Mouse (Mus musculus): ENCODE results near the gene Abi1. TPM values are rescaled to one million over a fixed set of nuclear protein-coding genes. Genes with fewer than 3 reads are reported as not detected.
"Not testable (repeated sequence)": the region's sequence is repeated elsewhere in the genome, so short reads cannot be mapped to it uniquely, and the experiment has no call there.

Abi1 gene
- polyA plus RNA-seq, 1 experiment from 2014 or later, result 45.7 TPM

GRCm38 (mm10) chr2:23052523-23052922 is 12.5 kb upstream of the Abi1 start:
- ATAC-seq (ENCODE audit: low FRiP score, low read depth), result no peak
- 74% methylated on average over 6 of the region's 6 CpGs for WGBS
- H3K4me3 ChIP-seq, result no peak overlapping the region

GRCm38 (mm10) chr2:23051890-23052289 is 11.8 kb upstream of the Abi1 start:
- no peak overlapping the region for H3K9ac ChIP-seq (replicated peaks)
- H3K4me3 ChIP-seq, result no peak overlapping the region
- no peaks in the 10 kb centered on the region for H3K27me3 ChIP-seq
- no peaks in the 10 kb centered on the region for H3K9me3 ChIP-seq
- no peak for ATAC-seq (ENCODE audit: low FRiP score, low read depth)
- H3K36me3 ChIP-seq, result no peaks in the 10 kb centered on the region
- H3K4me1 ChIP-seq, result no peaks in the 10 kb centered on the region
- no peak overlapping the region for H3K4me2 ChIP-seq (replicated peaks)
- H3K27ac ChIP-seq (replicated peaks), result no peak overlapping the region
- 87% methylated on average over 2 of the region's 2 CpGs for WGBS

More at GRCm38 (mm10) chr2:23052523-23052922, 12.5 kb upstream of the Abi1 start:
- Histone ChIP-seq H3K27me3 (no peaks in the 10 kb centered on the region), H3K9me3 (no peaks in the 10 kb centered on the region), H3K4me1 (no peaks in the 10 kb centered on the region), H3K9ac (replicated peaks) (no peak overlapping the region), H3K36me3 (no peaks in the 10 kb centered on the region), H3K27ac (replicated peaks) (no peak overlapping the region), H3K4me2 (replicated peaks) (no peak overlapping the region)

GRCm38 (mm10) chr2:23048006-23048405 is 8.0 kb upstream of the Abi1 start:
- no peak for ATAC-seq (ENCODE audit: low FRiP score, low read depth)
- Histone ChIP-seq H3K4me3 (no peak overlapping the region), H3K36me3 (no peaks in the 10 kb centered on the region), H3K9ac (replicated peaks) (no peak overlapping the region), H3K27me3 (no peaks in the 10 kb centered on the region), H3K9me3 (no peaks in the 10 kb centered on the region), H3K4me1 (no peaks in the 10 kb centered on the region), H3K27ac (replicated peaks) (no peak overlapping the region), H3K4me2 (replicated peaks) (no peak overlapping the region)

GRCm38 (mm10) chr2:23045703-23046102 is 5.7 kb upstream of the Abi1 start:
- no peak for ATAC-seq (ENCODE audit: low FRiP score, low read depth)
- Histone ChIP-seq H3K36me3 (no peaks in the 10 kb centered on the region), H3K27me3 (no peaks in the 10 kb centered on the region), H3K4me2 (replicated peaks) (no peak overlapping the region), H3K27ac (replicated peaks) (no peak overlapping the region), H3K4me3 (no peak overlapping the region), H3K4me1 (no peaks in the 10 kb centered on the region), H3K9me3 (no peaks in the 10 kb centered on the region), H3K9ac (replicated peaks) (no peak overlapping the region)
- 52% methylated on average over 1 of the region's 1 CpGs for WGBS

GRCm38 (mm10) chr2:23042189-23042588 is 2.1 kb upstream of the Abi1 start:
- no peak overlapping the region for H3K27ac ChIP-seq (replicated peaks)
- H3K27me3 ChIP-seq, result no peaks in the 10 kb centered on the region
- no peaks in the 10 kb centered on the region for H3K9me3 ChIP-seq
- no peak overlapping the region for H3K4me3 ChIP-seq
- no peaks in the 10 kb centered on the region for H3K36me3 ChIP-seq
- no peak overlapping the region for H3K4me2 ChIP-seq (replicated peaks)
- H3K9ac ChIP-seq (replicated peaks), result no peak overlapping the region
- peaks cover 8% of the 10 kb centered on the region for H3K4me1 ChIP-seq
- no peak for ATAC-seq (ENCODE audit: low FRiP score, low read depth)
- WGBS, result 92% methylated on average over 3 of the region's 3 CpGs

- peaks cover 15% of the 10 kb centered on the region for H3K4me1 ChIP-seq
- ATAC-seq (ENCODE audit: low FRiP score, low read depth), result no peak
- no peaks in the 10 kb centered on the region for H3K27me3 ChIP-seq
- H3K27ac ChIP-seq (replicated peaks), result no peak overlapping the region
- H3K36me3 ChIP-seq, result no peaks in the 10 kb centered on the region
- WGBS, result 88% methylated on average over 4 of the region's 4 CpGs
- H3K4me2 ChIP-seq (replicated peaks), result no peak overlapping the region
- no peaks in the 10 kb centered on the region for H3K9me3 ChIP-seq
- no peak overlapping the region for H3K9ac ChIP-seq (replicated peaks)
- no peak overlapping the region for H3K4me3 ChIP-seq
These were observed 1.4 kb upstream of the Abi1 start for GRCm38 (mm10) chr2:23041457-23041856.

GRCm38 (mm10) chr2:23040690-23041089 is 649 bp upstream of the Abi1 start:
- not testable (repeated sequence) for H3K9me3 ChIP-seq; H3K27me3 ChIP-seq; H3K27ac ChIP-seq (replicated peaks); H3K9ac ChIP-seq (replicated peaks); H3K36me3 ChIP-seq; H3K4me2 ChIP-seq (replicated peaks); ATAC-seq (ENCODE audit: low FRiP score, low read depth); H3K4me3 ChIP-seq
- WGBS, result 90% methylated on average over 7 of the region's 7 CpGs
- H3K4me1 ChIP-seq, result peaks cover 16% of the 10 kb centered on the region

- Histone ChIP-seq H3K9me3 (no peaks in the 10 kb centered on the region), H3K9ac (replicated peaks) (peak overlapping the region; percentile 94), H3K4me2 (replicated peaks) (peak overlapping the region; percentile 62), H3K27ac (replicated peaks) (peak overlapping the region; percentile 95), H3K27me3 (no peaks in the 10 kb centered on the region), H3K36me3 (no peaks in the 10 kb centered on the region), H3K4me3 (peak overlapping the region; percentile 92), H3K4me1 (peaks cover 16% of the 10 kb centered on the region)
- WGBS, result under 1% methylated on average over 59 of the region's 59 CpGs
- ATAC-seq (ENCODE audit: low FRiP score, low read depth), result peak; percentile 91
These were observed 700 bp downstream of the Abi1 start for GRCm38 (mm10) chr2:23039082-23040000.

GRCm38 (mm10) chr2:23035467-23035866 is 4.6 kb downstream of the Abi1 start:
- H3K27ac ChIP-seq (replicated peaks), result no peak overlapping the region
- WGBS, result 100% methylated on average over 1 of the region's 1 CpGs
- H3K9ac ChIP-seq (replicated peaks), result no peak overlapping the region
- H3K27me3 ChIP-seq, result no peaks in the 10 kb centered on the region
- H3K9me3 ChIP-seq, result no peaks in the 10 kb centered on the region
- H3K4me2 ChIP-seq (replicated peaks), result no peak overlapping the region
- H3K4me3 ChIP-seq, result no peak overlapping the region
- peaks cover 16% of the 10 kb centered on the region for H3K4me1 ChIP-seq
- no peaks in the 10 kb centered on the region for H3K36me3 ChIP-seq
- no peak for ATAC-seq (ENCODE audit: low FRiP score, low read depth)

- Histone ChIP-seq H3K27ac (replicated peaks) (no peak overlapping the region), H3K36me3 (no peaks in the 10 kb centered on the region), H3K4me1 (peaks cover 16% of the 10 kb centered on the region), H3K9ac (replicated peaks) (no peak overlapping the region), H3K4me3 (no peak overlapping the region), H3K9me3 (peaks cover 1% of the 10 kb centered on the region; the same call in 1 of the 2 replicates), H3K27me3 (no peaks in the 10 kb centered on the region), H3K4me2 (replicated peaks) (no peak overlapping the region)
- ATAC-seq (ENCODE audit: low FRiP score, low read depth), result no peak
- 97% methylated on average over 3 of the region's 3 CpGs for WGBS
These were observed 5.2 kb downstream of the Abi1 start for GRCm38 (mm10) chr2:23034692-23035435.

GRCm38 (mm10) chr2:23030631-23031030 is 9.4 kb downstream of the Abi1 start:
- Histone ChIP-seq H3K27ac (replicated peaks) (no peak overlapping the region), H3K4me1 (no peaks in the 10 kb centered on the region), H3K4me2 (replicated peaks) (no peak overlapping the region), H3K27me3 (no peaks in the 10 kb centered on the region), H3K9ac (replicated peaks) (no peak overlapping the region), H3K9me3 (peaks cover 3% of the 10 kb centered on the region; the same call in 1 of the 2 replicates), H3K36me3 (no peaks in the 10 kb centered on the region), H3K4me3 (no peak overlapping the region)
- no peak for ATAC-seq (ENCODE audit: low FRiP score, low read depth)
- WGBS, result 96% methylated on average over 1 of the region's 4 CpGs

GRCm38 (mm10) chr2:23028826-23029225 is 11.2 kb downstream of the Abi1 start:
- Histone ChIP-seq H3K4me1 (no peaks in the 10 kb centered on the region), H3K9me3 (peaks cover 3% of the 10 kb centered on the region; the same call in 1 of the 2 replicates), H3K4me3 (no peak overlapping the region), H3K27me3 (no peaks in the 10 kb centered on the region), H3K9ac (replicated peaks) (no peak overlapping the region), H3K36me3 (no peaks in the 10 kb centered on the region), H3K27ac (replicated peaks) (no peak overlapping the region), H3K4me2 (replicated peaks) (no peak overlapping the region)
- no peak for ATAC-seq (ENCODE audit: low FRiP score, low read depth)
- 86% methylated on average over 4 of the region's 4 CpGs for WGBS

Measured in midbrain, embryonic 12.5 days (tissue).